Mouse (Mus musculus) liver, embryonic 14.5 days (tissue): ENCODE measurements around the gene Cntn2.

Source experiments
- CTCF ChIP-seq: IDR thresholded peaks from 2 replicates; pipeline ENCODE4 v1.5.1; 2016; ENCODE audit warnings: antibody characterized with exemption, low read depth, control low read depth
- EP300 ChIP-seq: IDR thresholded peaks from 2 replicates; pipeline ENCODE4 v1.6.1; 2016; ENCODE audit warnings: antibody characterized with exemption, low read depth

DNA sequence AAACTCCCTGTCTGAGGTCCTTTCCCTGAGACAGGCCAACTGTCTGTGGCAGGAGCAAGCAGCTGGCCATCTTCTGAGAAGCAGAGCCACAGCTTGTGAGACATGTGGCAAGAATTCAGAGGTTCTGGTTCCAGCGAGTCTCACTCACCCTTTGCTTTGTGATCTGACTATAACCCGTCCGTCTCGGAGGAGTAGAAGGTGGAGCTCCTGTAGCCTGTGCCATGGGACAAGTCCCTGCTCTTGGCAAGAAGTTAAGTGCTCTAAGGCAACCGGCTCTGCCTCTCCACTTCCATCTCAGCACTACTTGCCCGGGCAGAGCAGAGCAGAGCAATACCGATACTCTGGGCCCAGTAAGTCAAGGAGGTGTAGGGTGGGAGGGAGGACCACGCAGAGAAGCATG, 27.9 kb upstream of the Cntn2 start:
- TF ChIP-seq CTCF (no peak), EP300 (no peak)
